Mouse (Mus musculus) heart, postnatal 0 days (tissue): ENCODE measurements around the gene Krtap5-4.
"Not testable (repeated sequence)": the region's sequence is repeated elsewhere in the genome, so short reads cannot be mapped to it uniquely, and the experiment has no call there.

ENCODE experiments used
- CTCF ChIP-seq: IDR thresholded peaks from 2 replicates; pipeline ENCODE4 v1.5.1; 2016; ENCODE audit warnings: antibody characterized with exemption, control low read depth, low read depth
- EP300 ChIP-seq: IDR thresholded peaks from 2 replicates; pipeline ENCODE4 v1.6.1; 2016; ENCODE audit warnings: antibody characterized with exemption, low read depth

GRCm38 (mm10) chr7:142303929-142304328 lies 580 bp downstream of the Krtap5-4 start:
- TF ChIP-seq CTCF, EP300: not testable (repeated sequence)
